Mouse (Mus musculus) spleen, adult 2 months (tissue): ENCODE measurements around the gene Caps2.
"Not testable (repeated sequence)": the region's sequence is repeated elsewhere in the genome, so short reads cannot be mapped to it uniquely, and the experiment has no call there.

ENCODE experiments used
- CTCF ChIP-seq: fragments of 200-500 bp; IDR thresholded peaks from 2 replicates; pipeline ENCODE4 v1.5.1; 2011; ENCODE audit warnings: mild to moderate bottlenecking, inconsistent platforms; ENCODE audit not compliant: insufficient read depth, insufficient read length, insufficient replicate concordance; ENCODE audit errors: extremely low read depth
- POLR2A ChIP-seq: fragments of 200-500 bp; IDR thresholded peaks from 2 replicates; pipeline ENCODE4 v1.6.1; 2011; ENCODE audit warnings: low read depth, low read length, inconsistent platforms

DNA sequence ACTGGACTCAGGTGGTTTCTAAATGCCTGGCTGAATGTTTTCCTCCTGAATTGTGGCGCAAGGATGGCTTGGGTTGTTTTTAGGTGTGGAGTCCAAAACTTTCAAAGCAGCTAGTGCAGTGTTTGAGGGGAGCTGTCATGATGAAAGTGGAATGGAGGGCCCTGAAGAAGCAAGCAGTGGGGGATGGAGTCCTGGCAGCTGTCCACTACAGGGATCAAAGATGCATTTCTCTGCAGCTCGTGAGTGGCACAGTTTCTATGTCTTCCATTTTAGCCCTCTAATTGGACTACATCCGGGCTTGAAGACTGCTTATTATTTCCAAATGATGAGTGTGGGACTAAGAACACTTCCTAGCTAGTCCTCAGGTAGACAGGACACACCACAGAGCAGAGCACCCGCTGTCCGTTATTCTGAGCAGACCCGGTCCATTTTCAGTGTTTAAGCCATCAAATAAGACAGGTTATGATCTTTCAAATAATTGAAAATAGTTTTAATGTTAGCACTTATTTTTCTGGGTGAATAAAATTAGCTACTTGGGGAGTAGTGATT is 35.7 kb upstream of the Caps2 start:
- not testable (repeated sequence) for TF ChIP-seq CTCF, POLR2A
